Mouse (Mus musculus) liver, embryonic 14.5 days (tissue): ENCODE results near the gene Fosb.

ENCODE experiments used
- CTCF ChIP-seq: IDR thresholded peaks from 2 replicates; pipeline ENCODE4 v1.5.1; 2016; ENCODE audit warnings: antibody characterized with exemption, low read depth, control low read depth
- EP300 ChIP-seq: IDR thresholded peaks from 2 replicates; pipeline ENCODE4 v1.6.1; 2016; ENCODE audit warnings: antibody characterized with exemption, low read depth

DNA sequence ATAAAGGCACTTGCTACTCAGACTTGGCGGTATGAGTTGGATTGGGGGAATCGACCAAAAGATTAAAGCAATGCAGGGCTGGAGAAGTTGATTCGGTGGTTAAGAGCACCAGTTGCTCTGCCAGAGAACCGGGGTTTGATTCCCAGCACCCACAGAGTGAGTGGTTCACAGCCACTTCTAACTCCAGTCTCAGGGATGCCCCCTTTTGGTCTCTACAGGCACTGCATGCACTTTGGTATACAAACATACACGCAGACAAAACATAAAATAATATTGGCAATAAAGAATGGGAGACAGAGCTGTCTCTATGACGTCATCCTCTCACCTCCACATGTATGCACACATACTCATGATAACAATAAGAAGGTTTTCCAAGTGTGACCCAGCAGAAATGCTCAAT is 12.8 kb downstream of the Fosb start:
- no peak for TF ChIP-seq EP300
- TF ChIP-seq CTCF: peak; percentile 31
